Mouse (Mus musculus): Measurements from ENCODE around the gene B4gat1. TPM values are rescaled to one million over a fixed set of nuclear protein-coding genes. Genes with fewer than 3 reads are reported as not detected.
"Not testable (repeated sequence)": the region's sequence is repeated elsewhere in the genome, so short reads cannot be mapped to it uniquely, and the experiment has no call there.

The B4gat1 gene
- polyA plus RNA-seq, 1 experiment from 2014 or later, result 48.2 TPM

DNA sequence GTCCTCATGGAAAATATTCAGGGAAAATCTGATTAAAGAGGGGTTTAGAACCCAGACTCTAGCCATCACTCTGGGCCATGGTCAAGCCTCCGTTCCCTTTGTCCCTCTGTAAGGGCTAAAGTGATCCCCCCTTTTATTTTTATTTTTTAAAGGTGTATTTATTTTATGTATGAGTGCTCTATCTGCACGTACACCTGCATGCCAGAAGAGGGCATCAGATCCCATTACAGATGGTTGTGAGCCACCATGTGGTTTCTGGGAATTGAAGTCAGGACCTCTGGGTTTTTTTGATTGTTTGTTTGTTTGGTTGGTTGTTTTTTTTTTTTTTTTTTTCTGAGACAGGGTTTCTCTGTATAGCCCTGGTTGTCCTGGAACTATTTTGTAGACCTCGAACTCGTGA is 47.9 kb downstream of the B4gat1 start:
- ATAC-seq (ENCODE audit: insufficient number of reproducible peaks, low FRiP score); H3K9me3 ChIP-seq (replicated peaks); H3K4me2 ChIP-seq; H3K27ac ChIP-seq (ENCODE audit: poor library complexity, severe bottlenecking); H3K4me3 ChIP-seq; H3K9ac ChIP-seq: not testable (repeated sequence)
- Histone ChIP-seq H3K27me3 (replicated peaks) (peaks cover 50% of the 10 kb centered on the region), H3K36me3 (peaks cover 19% of the 10 kb centered on the region), H3K4me1 (replicated peaks) (peaks cover 25% of the 10 kb centered on the region)
- whole genome bisulfite sequencing, result 45% methylated on average over 4 of the region's 4 CpGs

DNA sequence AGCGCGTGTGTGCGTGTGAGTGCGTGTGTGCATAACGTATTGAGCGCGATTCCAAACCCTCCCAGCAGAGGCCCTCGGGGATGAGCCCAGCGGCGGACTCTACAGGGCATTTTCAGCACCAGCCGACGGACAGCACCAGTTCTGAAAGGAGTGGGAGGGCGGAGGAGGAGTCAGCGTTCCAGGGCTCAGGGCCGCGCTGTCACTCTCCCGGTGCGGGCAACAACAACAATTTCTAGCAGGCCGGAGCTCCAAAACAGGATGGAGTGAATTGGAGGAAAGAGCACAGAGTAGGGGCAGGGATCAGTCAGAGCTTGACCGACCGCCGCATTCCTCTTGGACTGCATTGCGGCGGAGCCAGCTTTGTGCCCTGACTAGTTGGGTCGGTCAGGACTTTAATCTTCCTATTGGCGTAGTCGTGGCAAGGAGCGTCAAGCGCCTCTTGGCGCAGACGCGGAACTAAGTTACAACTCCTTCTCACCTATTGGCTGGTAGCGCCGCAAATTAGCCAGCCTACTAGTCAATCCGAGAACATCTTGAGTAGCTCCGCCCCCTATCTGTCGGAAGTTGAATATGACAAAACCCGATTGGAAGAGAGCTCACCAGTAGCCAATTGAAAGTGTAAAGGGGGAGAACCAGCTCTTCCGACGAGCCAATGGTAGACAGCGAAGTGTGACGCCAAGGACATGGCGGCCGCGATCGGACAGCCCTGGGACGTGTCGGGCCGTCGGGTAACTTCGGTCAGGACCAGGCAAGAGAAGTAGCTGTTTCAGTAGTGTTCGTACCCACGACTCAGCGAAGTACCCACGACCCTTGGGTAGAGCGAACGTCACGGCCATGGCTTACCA is 49.5 kb downstream of the B4gat1 start, which contains the start of gene Yif1a:
Gene Yif1a (plus strand): TSS at position 655 of the 845 bp plus-strand sequence.
- peak; percentile 88 for ATAC-seq (ENCODE audit: insufficient number of reproducible peaks, low FRiP score)
- Histone ChIP-seq H3K27me3 (replicated peaks) (peaks cover 34% of the 10 kb centered on the region), H3K4me1 (replicated peaks) (peaks cover 25% of the 10 kb centered on the region), H3K36me3 (peaks cover 32% of the 10 kb centered on the region), H3K27ac (ENCODE audit: poor library complexity, severe bottlenecking) (peak within 1 kb of the TSS; percentile 69), H3K4me2 (peak within 1 kb of the TSS; percentile 86), H3K9ac (peak within 1 kb of the TSS; percentile 79), H3K9me3 (replicated peaks) (no peaks in the 10 kb centered on the region), H3K4me3 (peak within 1 kb of the TSS; percentile 73)
- WGBS, result under 1% methylated on average over 58 of the region's 58 CpGs

GRCm38 (mm10) chr19:5089324-5089723 is 50.7 kb downstream of the B4gat1 start:
- peak overlapping the region; percentile 73 for H3K4me3 ChIP-seq
- peaks cover 30% of the 10 kb centered on the region for H3K4me1 ChIP-seq (replicated peaks)
- H3K27me3 ChIP-seq (replicated peaks), result peaks cover 22% of the 10 kb centered on the region
- no peaks in the 10 kb centered on the region for H3K9me3 ChIP-seq (replicated peaks)
- no peak overlapping the region for H3K27ac ChIP-seq (ENCODE audit: poor library complexity, severe bottlenecking)
- H3K4me2 ChIP-seq, result peak overlapping the region; percentile 86
- peak overlapping the region; percentile 79; the same call in 1 of the 2 replicates for H3K9ac ChIP-seq
- H3K36me3 ChIP-seq, result peaks cover 34% of the 10 kb centered on the region
- ATAC-seq (ENCODE audit: insufficient number of reproducible peaks, low FRiP score), result no peak
- 88% methylated on average over 4 of the region's 4 CpGs for WGBS

Other genes starting within 250 kb of the B4gat1 start
- 39.8 and 46.8 TPM in 2 replicates for gene Rbm4, start 244.9 kb upstream of the B4gat1 start, polyA plus RNA-seq (2016; fragmentation: Nextera tagmentation; extraction: Ambion mirVana)
- 27.0 and 29.6 TPM in 2 replicates for gene Gm21992, start 227.2 kb upstream of the B4gat1 start, polyA plus RNA-seq (2016; fragmentation: Nextera tagmentation; extraction: Ambion mirVana)
- 59.8 and 64.5 TPM in 2 replicates for gene Rbm14, start 227.2 kb upstream of the B4gat1 start, polyA plus RNA-seq (2016; fragmentation: Nextera tagmentation; extraction: Ambion mirVana)
- 33.9 and 34.5 TPM in 2 replicates for gene Ccs, start 199.5 kb upstream of the B4gat1 start, polyA plus RNA-seq (2016; fragmentation: Nextera tagmentation; extraction: Ambion mirVana)
- 0.05 TPM in 1 of 2 replicates, not detected in the other for gene Ccdc87, start 199.5 kb upstream of the B4gat1 start, polyA plus RNA-seq (2016; fragmentation: Nextera tagmentation; extraction: Ambion mirVana)
- 36.2 and 41.1 TPM in 2 replicates for gene Ctsf, start 183.7 kb upstream of the B4gat1 start, polyA plus RNA-seq (2016; fragmentation: Nextera tagmentation; extraction: Ambion mirVana)
- 4.1 and 4.2 TPM in 2 replicates for gene Actn3, start 160.9 kb upstream of the B4gat1 start, polyA plus RNA-seq (2016; fragmentation: Nextera tagmentation; extraction: Ambion mirVana)
- gene Zdhhc24, start 160.2 kb upstream of the B4gat1 start, polyA plus RNA-seq (2016; fragmentation: Nextera tagmentation; extraction: Ambion mirVana), result 9.6 TPM in 2 replicates
- gene Bbs1, start 132.2 kb upstream of the B4gat1 start, polyA plus RNA-seq (2016; fragmentation: Nextera tagmentation; extraction: Ambion mirVana), result 2.8 and 3.4 TPM in 2 replicates
- 108 and 110 TPM in 2 replicates for gene Dpp3, start 110.5 kb upstream of the B4gat1 start, polyA plus RNA-seq (2016; fragmentation: Nextera tagmentation; extraction: Ambion mirVana)
- gene Peli3, start 95.7 kb upstream of the B4gat1 start, polyA plus RNA-seq (2016; fragmentation: Nextera tagmentation; extraction: Ambion mirVana), result 0.46 and 0.92 TPM in 2 replicates
- gene Mrpl11, start 76.7 kb upstream of the B4gat1 start, polyA plus RNA-seq (2016; fragmentation: Nextera tagmentation; extraction: Ambion mirVana), result 104 and 110 TPM in 2 replicates
- 0.08 and 0.13 TPM in 2 replicates for gene Npas4, start 48.5 kb upstream of the B4gat1 start, polyA plus RNA-seq (2016; fragmentation: Nextera tagmentation; extraction: Ambion mirVana)
- gene Slc29a2, start 15.0 kb upstream of the B4gat1 start, polyA plus RNA-seq (2016; fragmentation: Nextera tagmentation; extraction: Ambion mirVana), result 8.7 and 9.9 TPM in 2 replicates
- gene AC124502.3, start 65 bp downstream of the B4gat1 start, polyA plus RNA-seq (2016; fragmentation: Nextera tagmentation; extraction: Ambion mirVana), result 1.6 and 2.0 TPM in 2 replicates
- 28.1 and 28.3 TPM in 2 replicates for gene Brms1, start 2.5 kb downstream of the B4gat1 start, polyA plus RNA-seq (2016; fragmentation: Nextera tagmentation; extraction: Ambion mirVana)
- 4.7 and 6.2 TPM in 2 replicates for gene Rin1, start 11.7 kb downstream of the B4gat1 start, polyA plus RNA-seq (2016; fragmentation: Nextera tagmentation; extraction: Ambion mirVana)
- 21.4 and 23.0 TPM in 2 replicates for gene Cd248, start 29.3 kb downstream of the B4gat1 start, polyA plus RNA-seq (2016; fragmentation: Nextera tagmentation; extraction: Ambion mirVana)
- gene Tmem151a, start 46.7 kb downstream of the B4gat1 start, polyA plus RNA-seq (2016; fragmentation: Nextera tagmentation; extraction: Ambion mirVana), result 4.4 TPM in 2 replicates
- 76.0 and 82.8 TPM in 2 replicates for gene Yif1a, start 49.7 kb downstream of the B4gat1 start, polyA plus RNA-seq (2016; fragmentation: Nextera tagmentation; extraction: Ambion mirVana)
- gene Cnih2, start 59.7 kb downstream of the B4gat1 start, polyA plus RNA-seq (2016; fragmentation: Nextera tagmentation; extraction: Ambion mirVana), result 5.9 and 7.0 TPM in 2 replicates
- 218 and 226 TPM in 2 replicates for gene Rab1b, start 68.2 kb downstream of the B4gat1 start, polyA plus RNA-seq (2016; fragmentation: Nextera tagmentation; extraction: Ambion mirVana)
- 24.0 and 28.6 TPM in 2 replicates for gene Klc2, start 79.7 kb downstream of the B4gat1 start, polyA plus RNA-seq (2016; fragmentation: Nextera tagmentation; extraction: Ambion mirVana)
- 27.9 and 28.4 TPM in 2 replicates for gene Pacs1, start 234.3 kb downstream of the B4gat1 start, polyA plus RNA-seq (2016; fragmentation: Nextera tagmentation; extraction: Ambion mirVana)